Mouse (Mus musculus): ENCODE measurements around the gene Lima1. TPM values are rescaled to one million over a fixed set of nuclear protein-coding genes. Genes with fewer than 3 reads are reported as not detected.

Lima1 gene
- polyA plus RNA-seq, 1 experiment from 2014 or later = 54.7 TPM

- Histone ChIP-seq H3K4me2 (replicated peaks; ENCODE audit: low read depth, low read length) (no peak overlapping the region; the same call in 1 of the 2 replicates), H3K27ac (ENCODE audit: low read length) (no peak overlapping the region), H3K9me3 (ENCODE audit: low read length) (no peaks in the 10 kb centered on the region), H3K36me3 (ENCODE audit: insufficient read depth, low read length) (peaks cover 24% of the 10 kb centered on the region), H3K9ac (replicated peaks; ENCODE audit: low read length) (no peak overlapping the region), H3K4me3 (ENCODE audit: low read length) (no peak overlapping the region), H3K27me3 (ENCODE audit: insufficient read depth, low read length) (no peaks in the 10 kb centered on the region), H3K4me1 (ENCODE audit: insufficient read depth, low read length) (peaks cover 15% of the 10 kb centered on the region)
- ATAC-seq (ENCODE audit: low FRiP score, low TSS enrichment) = no peak
- WGBS = 41% methylated on average over 24 of the region's 24 CpGs
These were observed 73.2 kb downstream of the Lima1 start for GRCm38 (mm10) chr15:99801885-99802572.

- no peak for ATAC-seq (ENCODE audit: low FRiP score, low TSS enrichment)
- WGBS = 78% methylated on average over 6 of the region's 6 CpGs
- peaks cover 15% of the 10 kb centered on the region for H3K4me1 ChIP-seq (ENCODE audit: insufficient read depth, low read length)
- H3K4me2 ChIP-seq (replicated peaks; ENCODE audit: low read depth, low read length) = no peak overlapping the region
- peaks cover 10% of the 10 kb centered on the region; the same call in 1 of the 2 replicates for H3K36me3 ChIP-seq (ENCODE audit: insufficient read depth, low read length)
- no peak overlapping the region for H3K27ac ChIP-seq (ENCODE audit: low read length)
- H3K9ac ChIP-seq (replicated peaks; ENCODE audit: low read length) = no peak overlapping the region
- H3K27me3 ChIP-seq (ENCODE audit: insufficient read depth, low read length) = no peaks in the 10 kb centered on the region
- no peaks in the 10 kb centered on the region for H3K9me3 ChIP-seq (ENCODE audit: low read length)
- no peak overlapping the region for H3K4me3 ChIP-seq (ENCODE audit: low read length)
These were observed 75.5 kb downstream of the Lima1 start for GRCm38 (mm10) chr15:99799706-99800105.

GRCm38 (mm10) chr15:99797898-99798297 lies 77.4 kb downstream of the Lima1 start:
- Histone ChIP-seq H3K36me3 (ENCODE audit: insufficient read depth, low read length) (peaks cover 19% of the 10 kb centered on the region), H3K27ac (ENCODE audit: low read length) (no peak overlapping the region), H3K4me1 (ENCODE audit: insufficient read depth, low read length) (peaks cover 2% of the 10 kb centered on the region; the same call in 1 of the 2 replicates), H3K9ac (replicated peaks; ENCODE audit: low read length) (no peak overlapping the region), H3K4me3 (ENCODE audit: low read length) (no peak overlapping the region), H3K4me2 (replicated peaks; ENCODE audit: low read depth, low read length) (no peak overlapping the region), H3K27me3 (ENCODE audit: insufficient read depth, low read length) (no peaks in the 10 kb centered on the region), H3K9me3 (ENCODE audit: low read length) (no peaks in the 10 kb centered on the region)
- no peak for ATAC-seq (ENCODE audit: low FRiP score, low TSS enrichment)
- WGBS = 73% methylated on average over 5 of the region's 5 CpGs

- no peak for ATAC-seq (ENCODE audit: low FRiP score, low TSS enrichment)
- WGBS = 67% methylated on average over 9 of the region's 9 CpGs
- Histone ChIP-seq H3K9me3 (ENCODE audit: low read length) (no peaks in the 10 kb centered on the region), H3K4me1 (ENCODE audit: insufficient read depth, low read length) (no peaks in the 10 kb centered on the region), H3K4me2 (replicated peaks; ENCODE audit: low read depth, low read length) (no peak overlapping the region), H3K27ac (ENCODE audit: low read length) (no peak overlapping the region), H3K4me3 (ENCODE audit: low read length) (no peak overlapping the region), H3K36me3 (ENCODE audit: insufficient read depth, low read length) (peaks cover 28% of the 10 kb centered on the region), H3K9ac (replicated peaks; ENCODE audit: low read length) (no peak overlapping the region), H3K27me3 (ENCODE audit: insufficient read depth, low read length) (no peaks in the 10 kb centered on the region)
These were observed 78.5 kb downstream of the Lima1 start for GRCm38 (mm10) chr15:99796735-99797134.

GRCm38 (mm10) chr15:99796066-99796465 lies 79.2 kb downstream of the Lima1 start:
- no peaks in the 10 kb centered on the region for H3K9me3 ChIP-seq (ENCODE audit: low read length)
- H3K36me3 ChIP-seq (ENCODE audit: insufficient read depth, low read length) = peaks cover 35% of the 10 kb centered on the region
- 85% methylated on average over 3 of the region's 3 CpGs for WGBS
- no peak overlapping the region for H3K4me3 ChIP-seq (ENCODE audit: low read length)
- no peaks in the 10 kb centered on the region for H3K4me1 ChIP-seq (ENCODE audit: insufficient read depth, low read length)
- H3K27ac ChIP-seq (ENCODE audit: low read length) = no peak overlapping the region
- no peak overlapping the region for H3K9ac ChIP-seq (replicated peaks; ENCODE audit: low read length)
- no peaks in the 10 kb centered on the region for H3K27me3 ChIP-seq (ENCODE audit: insufficient read depth, low read length)
- no peak overlapping the region for H3K4me2 ChIP-seq (replicated peaks; ENCODE audit: low read depth, low read length)
- no peak for ATAC-seq (ENCODE audit: low FRiP score, low TSS enrichment)

- Histone ChIP-seq H3K9ac (replicated peaks; ENCODE audit: low read length) (no peak overlapping the region), H3K4me3 (ENCODE audit: low read length) (no peak overlapping the region), H3K27ac (ENCODE audit: low read length) (no peak overlapping the region), H3K36me3 (ENCODE audit: insufficient read depth, low read length) (peaks cover 43% of the 10 kb centered on the region), H3K27me3 (ENCODE audit: insufficient read depth, low read length) (no peaks in the 10 kb centered on the region), H3K4me1 (ENCODE audit: insufficient read depth, low read length) (peaks cover 14% of the 10 kb centered on the region), H3K9me3 (ENCODE audit: low read length) (no peaks in the 10 kb centered on the region), H3K4me2 (replicated peaks; ENCODE audit: low read depth, low read length) (no peak overlapping the region)
- ATAC-seq (ENCODE audit: low FRiP score, low TSS enrichment) = no peak
- 90% methylated on average over 16 of the region's 16 CpGs for WGBS
These were observed 82.9 kb downstream of the Lima1 start for GRCm38 (mm10) chr15:99792221-99792815.

- no peak overlapping the region for H3K4me3 ChIP-seq (ENCODE audit: low read length)
- H3K27ac ChIP-seq (ENCODE audit: low read length) = no peak overlapping the region
- ATAC-seq (ENCODE audit: low FRiP score, low TSS enrichment) = no peak
- H3K27me3 ChIP-seq (ENCODE audit: insufficient read depth, low read length) = no peaks in the 10 kb centered on the region
- WGBS = 85% methylated on average over 3 of the region's 3 CpGs
- H3K9me3 ChIP-seq (ENCODE audit: low read length) = no peaks in the 10 kb centered on the region
- peaks cover 18% of the 10 kb centered on the region for H3K4me1 ChIP-seq (ENCODE audit: insufficient read depth, low read length)
- peaks cover 40% of the 10 kb centered on the region for H3K36me3 ChIP-seq (ENCODE audit: insufficient read depth, low read length)
- no peak overlapping the region for H3K4me2 ChIP-seq (replicated peaks; ENCODE audit: low read depth, low read length)
- no peak overlapping the region for H3K9ac ChIP-seq (replicated peaks; ENCODE audit: low read length)
These were observed 84.3 kb downstream of the Lima1 start for GRCm38 (mm10) chr15:99791003-99791402.

- Histone ChIP-seq H3K9me3 (ENCODE audit: low read length) (no peaks in the 10 kb centered on the region), H3K9ac (replicated peaks; ENCODE audit: low read length) (no peak overlapping the region), H3K36me3 (ENCODE audit: insufficient read depth, low read length) (peaks cover 40% of the 10 kb centered on the region), H3K4me2 (replicated peaks; ENCODE audit: low read depth, low read length) (no peak overlapping the region), H3K27me3 (ENCODE audit: insufficient read depth, low read length) (no peaks in the 10 kb centered on the region), H3K4me3 (ENCODE audit: low read length) (no peak overlapping the region), H3K27ac (ENCODE audit: low read length) (no peak overlapping the region), H3K4me1 (ENCODE audit: insufficient read depth, low read length) (peaks cover 18% of the 10 kb centered on the region)
- no peak for ATAC-seq (ENCODE audit: low FRiP score, low TSS enrichment)
- 94% methylated on average over 6 of the region's 6 CpGs for WGBS
These were observed 84.8 kb downstream of the Lima1 start for GRCm38 (mm10) chr15:99790464-99790863.

GRCm38 (mm10) chr15:99787625-99788120 lies 87.6 kb downstream of the Lima1 start:
- Histone ChIP-seq H3K9ac (replicated peaks; ENCODE audit: low read length) (no peak overlapping the region), H3K27ac (ENCODE audit: low read length) (peak overlapping the region; percentile 61), H3K36me3 (ENCODE audit: insufficient read depth, low read length) (peaks cover 43% of the 10 kb centered on the region), H3K4me3 (ENCODE audit: low read length) (no peak overlapping the region), H3K9me3 (ENCODE audit: low read length) (no peaks in the 10 kb centered on the region), H3K4me1 (ENCODE audit: insufficient read depth, low read length) (peaks cover 18% of the 10 kb centered on the region), H3K27me3 (ENCODE audit: insufficient read depth, low read length) (no peaks in the 10 kb centered on the region), H3K4me2 (replicated peaks; ENCODE audit: low read depth, low read length) (peak overlapping the region; percentile 1; the same call in 1 of the 2 replicates)
- peak; percentile 70 for ATAC-seq (ENCODE audit: low FRiP score, low TSS enrichment)
- 28% methylated on average over 9 of the region's 9 CpGs for WGBS

Data from kidney, embryonic 16.5 days (tissue).